Mouse (Mus musculus) lung, adult 18-20 months (tissue): Measurements from ENCODE around the gene Suds3.

Experiments used
- DNase-seq, 2 experiments: peaks; one replicate each; pipeline ENCODE4 v3.0.0; 2022; ENCODE audit warnings: mixed read lengths in 2 of 2

Gene Suds3

GRCm38 (mm10) chr5:117115836-117116366 lies at the start of gene Suds3:
TSS of gene Suds3 (minus strand) at chr5:117116113.
- DNase-seq, result peak; percentile 94

GRCm38 (mm10) chr5:117164923-117165322 lies 49.0 kb upstream of the Suds3 start:
- no peak for DNase-seq

- no peak for DNase-seq
These were observed 48.6 kb upstream of the Suds3 start for GRCm38 (mm10) chr5:117164516-117164915.

DNA sequence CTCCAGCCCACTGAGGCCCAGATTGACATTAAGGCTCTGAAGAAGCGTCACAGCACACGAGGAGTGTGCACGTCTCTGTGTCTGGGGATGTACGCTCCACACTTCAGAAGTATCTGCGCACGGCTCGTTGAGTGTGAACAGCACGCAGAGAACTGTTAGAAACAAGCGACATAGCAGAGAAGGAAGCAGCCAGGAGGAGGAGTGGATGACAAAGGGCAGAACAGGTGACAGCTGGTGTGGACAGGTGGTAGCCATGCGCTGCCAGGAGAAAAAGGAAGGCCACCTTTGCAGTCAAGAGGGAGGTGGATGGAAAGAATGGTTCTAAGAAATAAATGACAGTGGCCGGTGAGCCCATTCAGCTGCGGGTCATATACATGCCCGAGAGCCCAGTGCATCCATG lies 47.9 kb upstream of the Suds3 start:
- DNase-seq, result no peak

GRCm38 (mm10) chr5:117160499-117160898 lies 44.6 kb upstream of the Suds3 start:
- DNase-seq, result no peak

- DNase-seq, result no peak
These were observed 43.9 kb upstream of the Suds3 start for GRCm38 (mm10) chr5:117159805-117160291.

- no peak for DNase-seq
These were observed 43.4 kb upstream of the Suds3 start for GRCm38 (mm10) chr5:117159326-117159725.

DNA sequence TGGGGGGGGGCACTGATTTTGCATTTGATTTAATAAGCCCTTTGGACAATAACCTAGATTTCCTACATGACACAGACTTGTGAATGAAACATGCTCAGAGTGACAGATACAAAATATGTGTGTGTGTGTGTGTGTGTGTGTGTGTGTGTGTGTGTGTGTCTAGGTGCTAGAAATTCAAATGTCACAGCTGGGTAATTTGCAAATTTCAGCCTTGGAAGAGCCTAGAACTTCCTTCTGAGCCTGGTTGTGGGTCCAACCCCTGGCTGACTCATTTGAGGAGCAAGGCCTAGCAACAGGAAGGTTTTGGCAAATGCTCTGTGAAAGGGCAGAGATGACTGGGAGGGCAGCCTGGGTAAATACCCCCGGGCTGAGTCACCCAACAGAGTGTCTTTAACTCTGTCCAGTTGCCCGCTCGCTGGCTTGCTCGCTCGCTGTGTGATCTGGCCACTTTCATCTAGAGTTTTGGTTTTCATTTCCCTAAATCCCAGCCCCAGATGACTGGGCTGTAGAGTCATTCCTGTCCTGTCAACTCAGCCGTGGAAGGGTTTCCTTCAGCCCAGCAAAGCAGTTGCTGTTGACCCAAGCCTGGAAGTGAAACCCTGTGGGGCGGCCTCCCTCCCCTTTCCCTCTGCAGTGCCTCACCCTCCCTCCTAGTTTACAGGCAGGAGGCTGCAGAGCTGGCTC lies 42.6 kb upstream of the Suds3 start:
- DNase-seq, result peak; percentile 68 to 73

DNA sequence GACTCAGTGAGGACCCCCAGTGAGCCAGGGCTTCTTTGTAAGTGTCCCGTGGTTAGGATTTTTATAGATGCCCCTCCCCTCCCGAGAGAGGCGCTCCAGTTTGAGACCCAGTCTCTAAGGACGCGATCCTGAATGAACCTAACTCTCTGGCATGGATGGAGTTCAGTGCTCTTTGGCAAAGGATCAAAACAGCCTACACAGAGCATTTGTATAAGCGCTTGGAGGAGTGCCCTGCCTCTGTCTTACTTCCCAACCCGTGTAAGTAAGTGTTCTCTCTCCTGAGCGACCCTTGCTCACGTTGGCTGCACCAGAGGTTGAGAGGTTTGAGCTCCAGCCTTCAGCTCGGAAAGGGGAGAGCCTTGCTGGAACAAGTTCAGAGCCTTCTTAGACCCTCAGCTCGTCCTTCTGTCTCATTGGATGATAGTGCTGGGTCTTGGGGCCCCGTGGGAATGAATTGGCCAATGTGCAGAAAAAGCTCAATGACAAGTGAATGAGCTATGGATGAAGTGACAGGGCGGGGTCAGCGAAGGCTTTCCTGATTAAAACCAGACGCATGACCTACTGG lies 37.7 kb upstream of the Suds3 start:
- DNase-seq, result no peak

- no peak for DNase-seq
These were observed 37.0 kb upstream of the Suds3 start for GRCm38 (mm10) chr5:117152944-117153343.

DNA sequence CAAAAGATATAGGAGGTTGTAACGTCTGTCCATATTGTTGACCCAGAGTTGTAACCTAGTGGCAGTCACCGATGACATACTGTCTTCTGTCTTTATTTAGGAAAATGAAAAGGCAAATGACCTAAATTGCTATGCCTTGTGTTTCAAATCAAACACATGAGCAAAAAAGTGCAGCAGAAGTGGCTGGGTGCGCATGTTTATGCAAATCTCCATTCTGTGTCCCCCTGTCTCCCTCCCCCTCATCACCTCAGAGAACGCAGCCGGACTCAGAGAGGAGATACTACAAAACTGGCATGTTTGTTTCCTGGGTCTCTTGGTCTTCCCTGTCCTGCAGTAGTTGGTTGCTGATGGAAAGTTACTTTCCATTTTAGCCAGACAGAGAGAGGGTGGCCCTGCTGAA lies 34.2 kb upstream of the Suds3 start:
- DNase-seq, result no peak

DNA sequence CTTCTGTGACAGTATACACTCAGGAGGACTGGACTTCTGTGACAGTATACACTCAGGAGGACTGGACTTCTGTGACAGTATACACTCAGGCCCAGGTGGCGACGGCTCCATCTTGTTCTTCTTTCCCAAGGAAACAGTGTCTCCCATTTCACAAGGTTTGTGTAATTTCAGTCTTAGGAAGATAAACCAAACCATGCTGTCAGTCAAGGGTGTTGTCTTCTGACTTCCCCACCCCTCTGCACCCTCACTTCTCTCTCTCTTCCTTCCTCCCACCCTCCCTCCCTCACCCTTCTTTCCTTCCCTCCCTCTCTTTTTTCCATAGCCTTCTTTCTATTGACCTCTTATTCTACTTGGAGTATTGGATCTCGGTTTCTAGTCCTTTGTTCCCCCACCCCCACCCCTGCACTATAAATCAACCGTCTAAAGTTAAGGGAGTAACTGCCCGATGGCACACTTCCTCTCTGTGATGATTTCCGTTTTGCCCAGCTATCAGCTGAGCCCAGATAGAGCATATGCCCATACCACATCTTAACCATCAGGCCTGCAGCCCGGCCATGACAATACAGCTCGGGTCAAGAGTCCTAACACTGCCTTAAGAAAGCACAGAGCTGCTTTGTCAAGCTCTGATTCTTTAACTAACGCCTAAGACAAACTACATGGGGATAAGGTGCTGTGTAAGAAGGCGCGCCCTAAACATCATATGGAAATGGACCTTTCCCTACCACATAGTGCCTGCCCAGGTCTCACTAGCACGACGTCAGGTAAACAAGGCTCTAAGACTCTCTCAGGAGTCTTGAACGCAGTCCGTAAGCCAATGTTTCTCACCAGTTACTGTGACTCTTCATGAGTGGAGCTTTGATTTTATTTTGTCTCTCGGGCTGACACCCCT lies 33.4 kb upstream of the Suds3 start:
- no peak for DNase-seq

DNA sequence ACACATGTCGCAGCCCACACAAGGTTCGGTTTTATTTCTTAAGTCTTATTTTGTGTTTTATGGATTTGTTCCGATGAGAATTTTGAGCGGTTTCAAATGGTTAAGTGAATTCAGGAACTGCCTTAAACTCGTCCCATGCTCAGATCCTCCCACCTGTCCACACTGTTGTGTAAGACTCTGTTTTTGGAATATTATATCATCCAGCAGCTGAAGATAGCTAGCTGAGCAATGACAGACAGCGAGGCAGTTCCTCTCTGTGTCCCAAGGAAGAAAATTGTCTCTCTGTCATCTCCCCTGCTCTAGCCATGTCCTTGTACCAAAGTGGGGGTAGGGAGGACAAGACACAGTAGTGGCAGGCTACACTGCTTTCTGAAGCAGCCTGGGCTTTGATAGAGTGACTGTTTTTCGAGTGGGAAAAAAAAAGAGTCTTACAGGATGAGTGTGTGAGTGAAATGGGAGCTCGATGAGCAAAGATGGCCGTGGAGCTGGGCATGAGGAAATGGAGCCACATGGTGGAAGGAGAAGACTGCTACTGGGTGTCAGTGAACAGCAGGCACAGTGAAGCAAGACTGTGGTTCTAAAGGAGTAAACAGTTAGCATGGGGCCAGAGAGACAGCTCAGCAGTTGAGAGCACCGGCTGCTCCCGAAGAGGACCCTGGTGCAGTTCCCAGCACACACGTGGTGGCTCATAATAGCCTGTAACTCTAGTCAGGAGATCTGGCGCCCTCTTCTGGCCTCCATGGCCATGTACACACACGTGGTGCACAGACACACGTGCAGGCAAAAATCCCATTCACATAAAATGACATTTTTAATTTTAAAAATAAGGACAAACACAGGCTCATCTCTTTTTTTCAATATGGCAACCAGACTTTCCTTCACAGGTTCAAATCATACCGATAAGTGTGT lies 31.5 kb upstream of the Suds3 start:
- no peak for DNase-seq

DNA sequence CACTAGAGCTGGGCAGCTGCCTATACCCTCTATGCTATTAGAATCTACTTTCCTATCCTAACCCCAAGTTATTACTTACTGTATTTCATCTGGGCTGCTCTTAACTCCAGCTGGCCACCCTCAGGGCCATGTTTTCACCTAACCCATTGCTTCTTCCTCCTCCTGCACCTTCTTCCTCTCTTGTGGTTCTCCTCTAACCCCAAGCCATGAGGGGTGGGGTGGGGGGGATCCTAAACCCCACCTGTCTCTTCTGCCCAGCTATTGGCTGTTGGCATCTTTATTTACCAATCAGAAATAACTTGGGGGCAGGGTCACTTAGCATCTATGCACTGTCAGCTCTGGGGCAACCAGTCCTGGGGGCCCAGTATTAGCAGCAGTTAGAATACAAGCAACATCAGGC lies 30.3 kb upstream of the Suds3 start:
- no peak for DNase-seq

DNA sequence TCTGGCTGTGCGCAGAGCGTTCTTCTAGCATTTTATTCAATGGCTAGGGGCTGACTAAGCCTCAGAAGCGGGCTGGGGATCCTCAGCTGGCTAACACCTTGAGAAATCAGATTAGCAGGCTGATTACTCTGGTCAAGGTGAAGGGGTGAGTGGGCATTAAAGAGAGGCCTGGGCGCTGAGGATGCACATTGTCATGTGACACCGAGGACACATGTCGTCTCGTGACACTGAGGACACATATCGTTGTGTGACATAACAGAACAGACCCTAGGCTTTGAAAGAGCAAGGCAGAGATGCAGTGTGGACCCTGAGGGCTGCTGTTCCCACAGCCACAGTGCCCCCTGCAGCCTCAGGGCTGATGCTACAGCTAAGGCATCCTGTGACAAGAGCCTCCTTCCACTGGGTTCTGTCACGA lies 27.8 kb upstream of the Suds3 start:
- DNase-seq, result no peak

GRCm38 (mm10) chr5:117140374-117140773 lies 24.5 kb upstream of the Suds3 start:
- no peak for DNase-seq

DNA sequence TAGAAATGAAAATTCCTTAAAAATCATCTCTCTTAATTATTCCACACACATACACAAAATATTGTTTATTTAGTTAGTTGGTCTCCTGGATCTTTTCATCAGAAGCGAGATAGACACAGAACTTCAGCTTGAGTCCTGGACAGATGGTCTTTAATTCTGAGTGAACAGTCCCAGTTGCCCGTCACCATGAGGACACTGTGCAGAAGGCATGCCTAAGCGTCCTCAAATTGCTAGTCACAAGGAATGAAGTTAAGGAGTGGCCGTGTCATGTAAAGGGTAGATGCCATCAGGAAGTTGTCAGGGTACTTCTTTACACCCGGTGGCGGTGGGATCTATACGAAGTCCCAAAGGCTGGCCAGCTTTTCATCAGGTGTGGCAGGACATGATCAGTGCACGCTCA lies 23.9 kb upstream of the Suds3 start:
- no peak for DNase-seq

- DNase-seq, result peak; percentile 87 to 88
These were observed 22.5 kb upstream of the Suds3 start for GRCm38 (mm10) chr5:117138295-117138988.

GRCm38 (mm10) chr5:117137594-117137993 lies 21.7 kb upstream of the Suds3 start:
- DNase-seq, result no peak

DNA sequence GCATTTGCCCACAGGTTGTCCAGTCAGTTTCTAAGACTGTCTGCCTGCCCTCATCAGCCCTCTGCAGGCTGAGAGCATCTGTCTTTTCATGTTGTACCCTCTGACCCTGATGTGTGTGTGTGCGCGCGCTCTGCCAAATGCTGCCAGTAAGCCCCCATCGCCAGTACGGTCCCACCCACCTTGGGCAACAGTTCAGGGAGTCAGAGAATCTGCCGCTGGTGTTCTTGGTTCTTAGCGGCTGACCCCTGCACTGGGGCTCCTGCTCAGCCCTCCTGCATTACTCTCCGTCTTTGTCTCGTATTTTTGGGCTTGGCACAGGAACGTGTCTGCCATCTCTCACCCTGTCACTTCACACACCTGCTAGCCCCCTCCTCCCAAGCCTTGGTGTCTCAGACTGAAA lies 21.1 kb upstream of the Suds3 start:
- no peak for DNase-seq

DNA sequence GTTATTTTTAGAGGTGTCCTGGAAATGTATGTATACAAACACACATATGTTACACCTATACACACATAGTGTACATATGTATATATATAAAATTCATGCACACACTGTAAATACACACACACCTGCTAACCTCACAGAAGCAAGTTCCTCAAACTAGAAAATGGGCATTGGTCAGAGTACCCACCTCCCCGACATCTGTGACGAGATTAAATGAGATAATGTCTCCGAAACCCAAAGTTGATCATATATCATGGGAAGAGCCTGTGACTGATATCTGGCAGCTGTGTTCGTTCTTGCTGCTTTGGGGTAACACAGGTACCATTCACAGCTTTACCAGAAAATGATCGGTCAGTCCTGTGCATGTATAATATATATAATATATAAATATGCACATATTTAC lies 20.7 kb upstream of the Suds3 start:
- DNase-seq, result no peak

DNA sequence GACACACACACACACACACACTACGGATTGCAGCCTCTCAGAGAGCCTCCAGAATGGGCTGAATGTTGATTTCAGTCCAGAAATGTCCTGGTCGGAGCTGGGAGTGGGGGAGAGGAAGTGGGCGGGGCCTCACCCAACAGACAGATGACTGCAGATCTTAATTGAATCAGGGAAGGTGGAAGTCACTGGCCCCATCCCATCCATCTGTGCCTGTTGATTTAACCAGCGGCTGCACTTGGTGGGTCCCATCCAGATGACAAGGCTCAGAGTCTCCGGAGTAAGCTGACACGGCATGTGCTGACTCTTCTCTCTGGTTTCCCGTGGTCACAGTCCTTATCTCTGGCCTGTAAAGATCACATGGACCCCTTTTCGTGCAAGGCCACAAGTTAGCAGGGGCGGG lies 20.0 kb upstream of the Suds3 start:
- peak; percentile 67 to 70 for DNase-seq
